Mouse (Mus musculus): Measurements from ENCODE around the gene Aars2.

GRCm38 (mm10) chr17:45539664-45540063 lies 33.0 kb downstream of the Aars2 start:
- TF ChIP-seq CTCF (IDR thresholded peaks at IDR 0.05; ENCODE audit: low read depth) (no peak), EP300 (IDR thresholded peaks at IDR 0.05; ENCODE audit: low read depth) (no peak)
